Mouse (Mus musculus): ENCODE results near the gene Zmym4. TPM values are rescaled to one million over a fixed set of nuclear protein-coding genes. Genes with fewer than 3 reads are reported as not detected.

Zmym4 gene
- total and polyA plus RNA-seq, 3 experiments = 14.9 to 71.1 (median 23.6) TPM

DNA sequence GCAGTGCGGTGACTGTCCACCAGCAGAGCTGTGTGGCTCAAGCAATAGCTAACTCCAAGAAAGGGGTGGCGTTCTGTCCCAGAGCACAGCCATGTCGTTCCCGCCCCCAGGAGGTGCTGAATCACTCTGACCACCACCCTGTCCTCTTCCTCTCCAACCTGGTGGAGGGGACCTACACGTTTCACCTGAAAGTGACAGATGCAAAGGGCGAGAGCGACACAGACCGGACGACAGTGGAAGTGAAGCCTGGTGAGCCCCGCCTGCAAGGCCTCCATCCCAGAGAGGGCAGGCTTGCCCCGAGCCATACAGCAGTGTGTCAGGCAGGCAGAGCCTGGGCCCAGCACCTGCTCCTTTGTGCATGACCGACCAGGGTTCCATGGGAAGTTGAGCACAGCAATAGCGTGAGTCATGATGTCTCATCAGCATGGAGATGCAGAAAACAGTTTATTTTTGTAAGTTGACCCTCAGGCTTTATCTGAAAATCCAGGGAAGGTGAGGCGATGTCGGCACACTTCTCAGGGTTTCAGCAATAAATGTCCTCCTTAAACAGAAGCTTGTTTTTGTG is 126.9 kb downstream of the Zmym4 start:
- no peak overlapping the region for H3K4me3 ChIP-seq (ENCODE audit: control insufficient read depth in 1 of 2, insufficient read depth in 1 of 2, low read depth in 2 of 2, low read length in 2 of 2)
- DNase-seq (ENCODE audit: low read depth, low spot score) = no peak
- TF ChIP-seq ZMIZ1 (IDR thresholded peaks at IDR 0.05; ENCODE audit: low read depth, low read length) (no peak), POLR2AphosphoS5 (IDR thresholded peaks at IDR 0.05; ENCODE audit: borderline replicate concordance, low read depth, low read length) (no peak), GATA1 (IDR thresholded peaks at IDR 0.05; ENCODE audit: low read depth, low read length) (no peak), RCOR1 (IDR thresholded peaks at IDR 0.05; ENCODE audit: low read depth, low read length) (no peak), ELF1 (IDR thresholded peaks at IDR 0.05; ENCODE audit: low read depth, low read length) (no peak), BHLHE40 (IDR thresholded peaks at IDR 0.05; ENCODE audit: borderline replicate concordance, low read depth, low read length) (no peak), NRF1 (IDR thresholded peaks at IDR 0.05; ENCODE audit: insufficient read depth, low read depth, low read length, poor library complexity, severe bottlenecking) (no peak), ZKSCAN1 (IDR thresholded peaks at IDR 0.05; ENCODE audit: low read depth, low read length) (no peak), HCFC1 (IDR thresholded peaks at IDR 0.05; ENCODE audit: low read depth, low read length) (no peak), UBTF (IDR thresholded peaks at IDR 0.05; ENCODE audit: borderline replicate concordance, insufficient read depth, low read depth, low read length) (no peak)
- H3K9ac ChIP-seq (ENCODE audit: control insufficient read depth, low read depth, low read length, poor library complexity, severe bottlenecking) = no peak overlapping the region
- H3K36me3 ChIP-seq (ENCODE audit: control insufficient read depth in 1 of 2, insufficient read depth in 2 of 2, low read length in 2 of 2) = no peaks in the 10 kb centered on the region
- H3K9me3 ChIP-seq (replicated peaks; ENCODE audit: insufficient read depth, low read length) = no peaks in the 10 kb centered on the region
- no peaks in the 10 kb centered on the region for H3K4me1 ChIP-seq (ENCODE audit: control insufficient read depth in 1 of 2, insufficient read depth in 2 of 2, low read length in 2 of 2)
- no peak overlapping the region for H3K27ac ChIP-seq (ENCODE audit: control insufficient read depth, low read depth, low read length)
- no peaks in the 10 kb centered on the region for H3K79me2 ChIP-seq (ENCODE audit: control insufficient read depth, insufficient read depth, low read length, poor library complexity)
- H3K27me3 ChIP-seq (ENCODE audit: control insufficient read depth in 1 of 2, insufficient read depth in 2 of 2, low read length in 2 of 2) = no peaks in the 10 kb centered on the region

- H3K9ac ChIP-seq (ENCODE audit: control insufficient read depth, low read depth, low read length, poor library complexity, severe bottlenecking) = no peak overlapping the region
- no peaks in the 10 kb centered on the region for H3K79me2 ChIP-seq (ENCODE audit: control insufficient read depth, insufficient read depth, low read length, poor library complexity)
- no peak overlapping the region for H3K27ac ChIP-seq (ENCODE audit: control insufficient read depth, low read depth, low read length)
- peak; percentile 80 for DNase-seq (ENCODE audit: low read depth, low spot score)
- no peaks in the 10 kb centered on the region for H3K9me3 ChIP-seq (replicated peaks; ENCODE audit: insufficient read depth, low read length)
- no peak overlapping the region for H3K4me3 ChIP-seq (ENCODE audit: control insufficient read depth in 1 of 2, insufficient read depth in 1 of 2, low read depth in 2 of 2, low read length in 2 of 2)
- peak; percentile 93 to 95 (median 93) for TF ChIP-seq CTCF (IDR thresholded peaks at IDR 0.05 in 2 of 3, conservative IDR thresholded peaks at IDR 0.05 in 1 of 3; ENCODE audit: control insufficient read depth in 1 of 3, insufficient read depth in 1 of 3, low read depth in 2 of 3, low read length in 3 of 3, poor library complexity in 1 of 3, severe bottlenecking in 1 of 3)
- peak; percentile 77 for TF ChIP-seq RAD21 (IDR thresholded peaks at IDR 0.05; ENCODE audit: low read depth, low read length)
- peak; percentile 92 for TF ChIP-seq SMC3 (IDR thresholded peaks at IDR 0.05; ENCODE audit: low read depth, low read length)
- TF ChIP-seq KAT2A (conservative IDR thresholded peaks at IDR 0.05; ENCODE audit: low read depth, low read length) = no peak
- TF ChIP-seq ZC3H11A (IDR thresholded peaks at IDR 0.05; ENCODE audit: low read depth, low read length) = peak; percentile 75
- no peak for TF ChIP-seq BHLHE40 (IDR thresholded peaks at IDR 0.05; ENCODE audit: borderline replicate concordance, low read depth, low read length)
- H3K27me3 ChIP-seq (ENCODE audit: control insufficient read depth in 1 of 2, insufficient read depth in 2 of 2, low read length in 2 of 2) = no peaks in the 10 kb centered on the region
- no peaks in the 10 kb centered on the region for H3K4me1 ChIP-seq (ENCODE audit: control insufficient read depth in 1 of 2, insufficient read depth in 2 of 2, low read length in 2 of 2)
- no peaks in the 10 kb centered on the region for H3K36me3 ChIP-seq (ENCODE audit: control insufficient read depth in 1 of 2, insufficient read depth in 2 of 2, low read length in 2 of 2)
Observed at GRCm38 (mm10) chr4:126839873-126840272, 128.1 kb downstream of the Zmym4 start.
